Mouse (Mus musculus): ENCODE results near the gene Sphk1.
"Not testable (repeated sequence)": the region's sequence is repeated elsewhere in the genome, so short reads cannot be mapped to it uniquely, and the experiment has no call there.

Sphk1 gene

DNA sequence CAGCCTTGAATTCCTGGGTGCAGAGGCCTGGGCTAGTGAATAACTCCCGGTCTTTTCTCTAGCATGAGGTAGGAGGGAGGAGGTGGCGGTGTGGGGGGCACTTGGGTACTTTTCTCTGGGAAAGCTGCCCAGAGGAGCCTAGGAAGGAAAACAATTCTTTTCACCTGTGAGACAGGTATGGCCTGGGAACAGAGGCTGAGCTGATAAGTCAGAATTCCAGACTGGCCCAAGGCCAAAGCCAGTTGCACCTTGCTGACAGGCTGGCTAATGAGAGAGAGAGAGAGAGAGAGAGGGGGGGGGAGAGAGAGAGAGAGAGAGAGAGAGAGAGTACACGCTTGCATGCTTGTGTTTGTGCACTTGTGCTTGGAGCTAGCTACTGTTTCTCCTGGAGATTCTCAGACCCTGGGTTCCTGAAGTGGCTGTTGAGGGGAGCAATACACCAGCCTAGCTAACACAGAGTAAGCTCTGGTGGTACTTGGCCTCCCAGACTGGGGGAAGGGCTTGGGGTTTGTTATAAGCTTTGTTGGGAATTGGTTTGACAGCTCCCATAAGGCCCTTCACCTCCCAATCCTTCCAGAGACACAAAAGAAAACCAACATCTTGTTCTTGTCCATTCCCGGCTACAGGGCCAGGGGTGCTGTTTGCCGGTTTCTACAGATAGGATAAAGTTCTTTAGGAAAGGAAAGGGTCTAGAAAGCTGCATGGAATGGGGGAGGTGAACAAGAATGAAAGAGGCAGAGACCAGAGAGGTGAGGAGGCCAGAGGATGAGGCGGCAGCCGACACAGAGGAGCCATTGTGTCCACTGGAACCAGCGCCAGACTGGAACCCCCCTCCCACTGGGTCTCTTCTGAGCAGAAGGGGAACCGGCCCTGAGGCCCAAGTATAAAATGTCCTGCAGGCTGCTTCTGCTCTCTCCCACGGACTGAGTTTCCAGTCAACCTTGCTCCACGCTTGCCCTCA is at the start of gene Sphk1:
Sphk1 (plus strand) TSS at position 739 of the 961 bp plus-strand sequence.
- peak; percentile 64 to 80 for DNase-seq

DNA sequence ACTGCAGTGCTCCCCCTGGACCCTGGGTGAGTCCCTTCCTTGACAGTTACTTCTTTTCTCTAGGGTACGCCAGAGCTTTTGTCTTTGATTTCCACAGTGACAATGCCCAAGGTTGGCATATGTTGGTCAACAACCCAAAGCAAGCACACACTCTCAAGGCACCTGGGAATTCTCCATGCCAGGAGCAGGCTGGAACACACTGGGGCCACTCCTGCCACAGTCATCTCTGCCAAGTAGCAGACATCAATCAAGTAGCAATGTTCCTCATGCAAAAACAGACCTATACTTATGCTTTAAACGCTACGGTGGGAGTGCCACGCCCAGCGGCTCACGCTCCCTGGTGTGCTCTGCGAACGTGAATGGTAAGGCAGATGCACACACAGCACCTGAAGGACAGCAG is 49.8 kb upstream of the Sphk1 start:
- DNase-seq, result no peak

DNA sequence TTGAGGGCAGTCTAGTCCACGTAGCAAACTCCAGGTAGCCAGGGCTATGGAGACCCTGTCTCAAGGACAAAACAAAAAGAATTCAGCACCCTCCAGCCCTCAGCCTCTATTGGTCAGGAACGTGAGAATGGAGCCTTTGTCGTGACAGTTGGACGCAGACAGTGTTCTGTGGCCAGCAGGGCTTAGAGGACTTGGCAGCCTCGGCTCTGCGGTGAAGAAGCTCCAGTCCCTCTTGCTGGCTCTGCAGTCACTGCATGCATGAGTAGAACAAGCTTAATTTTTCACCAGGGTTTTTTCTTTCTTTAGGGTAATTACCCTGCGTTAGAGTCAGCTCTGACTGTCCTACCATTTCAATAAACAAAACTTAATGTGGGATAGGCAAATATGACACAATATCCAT is 48.9 kb upstream of the Sphk1 start:
- DNase-seq, result no peak

DNA sequence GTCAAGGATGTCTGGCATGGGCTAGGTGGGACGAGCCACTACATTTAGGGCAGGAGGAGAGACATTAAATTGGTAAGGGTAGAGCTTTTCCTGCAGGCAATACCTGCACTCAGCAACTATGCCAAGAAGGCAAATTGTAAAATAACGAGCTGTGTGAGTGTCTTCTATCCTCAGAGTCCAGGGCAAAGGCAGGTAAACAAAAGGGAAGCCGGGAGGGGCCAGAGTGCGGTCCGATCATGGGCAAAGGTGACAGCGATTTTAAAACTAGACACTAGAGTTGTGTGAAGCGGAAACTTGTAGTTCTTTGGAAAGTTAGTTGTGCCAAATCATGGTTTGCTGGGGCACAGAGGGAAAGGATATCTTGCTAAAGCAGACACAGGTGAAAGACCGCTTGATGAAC is 46.5 kb upstream of the Sphk1 start:
- DNase-seq, result no peak

DNA sequence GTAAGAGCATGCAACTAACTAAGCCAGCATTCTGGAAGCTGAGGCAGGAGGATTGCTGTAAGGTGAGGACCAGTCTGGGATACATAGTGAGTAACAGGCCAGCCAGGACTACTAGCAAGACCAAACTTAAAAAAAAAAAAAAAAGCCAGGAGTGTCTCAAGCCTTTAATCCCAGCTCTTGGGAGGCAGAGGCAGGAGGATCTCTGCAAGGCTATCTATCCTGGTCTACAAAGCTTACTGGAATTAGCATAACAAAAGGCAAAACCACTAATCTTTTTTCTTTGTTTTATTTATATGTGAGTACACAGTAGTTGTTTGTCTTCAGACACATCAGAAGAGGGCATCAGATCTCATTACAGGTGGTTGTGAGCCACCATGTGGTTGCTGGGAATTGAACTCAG is 42.5 kb upstream of the Sphk1 start:
- no peak for DNase-seq

DNA sequence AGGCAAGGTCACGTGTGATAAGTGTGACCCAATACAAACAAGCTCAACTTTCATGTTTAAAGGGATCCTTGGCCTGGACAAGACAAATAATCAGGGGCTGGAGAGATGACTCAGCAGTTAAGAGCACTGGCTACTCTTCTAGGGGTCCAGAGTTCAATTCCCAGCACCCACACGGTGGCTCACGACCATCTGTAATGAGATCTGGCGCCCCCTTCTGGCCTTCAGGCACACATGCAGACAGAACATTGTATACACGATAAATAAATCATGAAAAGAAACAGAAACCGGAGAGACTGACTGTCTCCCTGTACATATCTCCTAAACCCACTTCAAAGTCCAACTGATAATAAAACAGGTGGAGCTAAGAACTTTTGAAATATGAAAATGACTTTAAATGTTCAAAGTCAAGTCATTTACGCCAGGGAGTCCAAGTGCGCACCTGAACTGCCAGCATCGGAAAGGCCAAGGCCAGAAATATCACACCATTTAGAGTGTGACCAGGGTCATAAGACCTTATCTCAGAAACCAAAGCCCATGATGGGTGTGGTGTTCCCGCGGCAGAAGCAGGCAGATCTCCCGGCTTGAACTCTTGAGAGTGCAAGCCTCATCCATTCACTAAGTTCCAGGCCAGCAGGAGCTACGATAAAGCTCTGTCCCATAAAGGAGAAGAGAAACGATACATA is 41.9 kb upstream of the Sphk1 start:
- no peak for DNase-seq

DNA sequence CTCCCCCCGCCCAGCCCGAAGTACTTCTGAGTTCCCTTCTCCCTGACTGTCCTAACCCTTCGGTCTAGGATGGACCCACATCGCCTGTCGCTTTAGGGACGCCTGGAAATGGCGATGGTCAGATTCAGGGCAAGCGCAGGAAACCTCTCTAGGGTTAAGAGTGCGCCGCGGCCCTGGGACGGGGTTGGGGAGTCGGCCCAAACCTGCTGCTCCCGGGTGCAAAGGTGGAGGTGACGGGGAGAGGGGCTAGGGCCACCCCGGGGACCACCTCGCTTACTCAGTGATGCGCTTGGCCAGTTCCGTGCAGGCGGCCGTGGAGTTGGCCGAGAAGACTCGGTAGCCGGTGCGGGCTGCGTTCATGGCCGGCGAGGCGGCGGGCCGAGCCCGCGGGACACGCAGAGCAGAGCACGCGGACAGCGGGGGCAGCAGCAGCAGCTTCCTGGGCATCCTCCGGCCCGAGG is 40.9 kb upstream of the Sphk1 start:
- no peak for DNase-seq

DNA sequence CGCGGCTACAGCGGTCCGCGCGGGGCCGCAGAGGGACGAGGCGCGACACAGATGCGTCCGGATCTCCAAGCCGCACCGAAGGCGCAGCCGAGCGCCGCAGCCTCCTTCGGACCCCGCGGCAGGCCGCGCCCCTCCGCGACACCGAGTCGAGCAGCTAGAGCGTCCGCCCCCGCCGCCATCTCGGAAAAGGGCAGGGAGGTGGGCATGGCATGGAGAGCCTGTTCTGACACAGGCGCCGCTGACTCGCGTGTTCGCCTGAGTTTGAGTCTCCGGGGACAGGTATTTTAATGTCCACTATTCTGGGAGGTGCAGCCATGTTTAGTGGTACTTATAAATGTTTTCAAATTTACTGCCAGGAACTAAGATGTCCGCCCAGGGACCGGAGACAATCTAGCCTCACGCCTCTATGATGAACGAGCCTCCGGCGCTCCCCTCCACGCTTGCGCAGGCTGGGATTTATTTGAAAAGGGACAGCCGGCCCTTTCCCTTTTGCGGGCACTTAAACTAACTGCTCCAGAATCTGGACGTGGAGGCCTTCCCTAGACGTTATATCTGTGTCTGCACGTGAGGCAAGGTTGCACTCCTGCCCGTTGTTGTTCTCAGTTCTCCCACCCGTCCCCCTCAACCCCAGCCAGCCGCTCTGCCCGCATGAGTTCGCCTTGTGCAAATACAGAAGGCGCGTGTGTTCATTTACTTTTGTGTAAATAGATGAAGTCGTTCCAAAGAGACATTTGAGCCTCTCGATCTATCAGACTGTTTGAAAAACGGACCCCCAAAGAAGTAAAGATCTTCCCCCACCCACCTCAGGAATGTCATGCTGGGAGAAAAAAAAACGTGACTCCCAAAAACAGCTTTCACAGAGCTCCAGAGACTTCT is 40.3 kb upstream of the Sphk1 start:
- DNase-seq, result peak; percentile 92 to 93

DNA sequence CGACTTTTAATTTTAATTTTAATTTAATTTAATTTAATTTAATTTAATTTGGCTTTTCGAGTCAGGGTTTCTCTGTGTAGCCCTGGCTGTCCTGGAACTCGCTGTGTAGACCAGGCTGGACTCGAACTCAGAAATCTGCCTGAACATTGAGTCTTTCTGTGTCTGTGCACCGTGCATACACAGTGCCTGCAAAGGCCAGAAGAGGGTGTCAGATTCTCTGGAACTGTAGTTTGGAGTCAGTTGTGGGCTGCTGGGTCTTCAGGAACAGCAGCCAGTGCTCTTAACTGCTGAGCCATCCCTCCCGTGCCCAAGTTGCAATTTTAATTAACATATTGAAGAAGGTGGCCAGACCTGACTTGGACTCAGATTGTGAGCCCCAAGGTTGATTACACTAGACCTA is 39.4 kb upstream of the Sphk1 start:
- no peak for DNase-seq

DNA sequence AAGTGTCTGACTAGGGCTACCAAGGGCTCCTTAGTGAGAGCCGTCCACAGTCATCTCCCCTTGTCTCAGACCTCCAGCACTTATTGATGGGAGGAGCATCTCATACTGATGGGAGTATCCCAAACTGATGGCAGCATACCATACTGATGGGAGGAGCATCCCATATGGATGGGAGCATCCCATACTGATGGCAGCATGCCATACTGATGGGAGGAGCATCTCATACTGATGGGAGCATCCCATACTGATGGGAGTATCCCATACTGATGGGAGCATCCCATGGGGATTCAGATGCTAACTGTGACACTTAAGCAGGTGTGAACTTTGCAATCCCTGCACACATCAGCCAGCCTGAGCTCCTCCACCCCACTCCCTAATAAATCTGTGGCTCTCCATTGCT is 38.2 kb upstream of the Sphk1 start:
- DNase-seq, result not testable (repeated sequence)

DNA sequence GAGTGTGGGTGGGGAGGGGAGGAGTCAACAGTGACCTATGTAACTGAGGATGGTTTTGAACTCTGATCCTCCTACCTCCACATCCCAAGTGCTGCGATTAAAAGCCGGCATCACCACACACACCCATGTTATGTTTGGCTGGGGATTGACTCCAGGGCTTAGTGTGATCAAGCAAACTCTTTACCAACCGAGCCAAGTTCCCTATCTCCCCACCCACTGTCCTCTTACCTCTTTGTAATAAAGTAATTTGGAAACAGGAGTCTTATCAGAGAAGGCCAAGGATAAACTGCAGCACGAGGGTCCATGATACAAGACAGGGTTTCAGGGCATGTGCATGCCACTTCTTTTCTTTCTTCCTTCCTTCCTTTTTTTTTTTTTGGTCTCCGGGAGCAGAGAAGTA is 37.5 kb upstream of the Sphk1 start:
- no peak for DNase-seq

DNA sequence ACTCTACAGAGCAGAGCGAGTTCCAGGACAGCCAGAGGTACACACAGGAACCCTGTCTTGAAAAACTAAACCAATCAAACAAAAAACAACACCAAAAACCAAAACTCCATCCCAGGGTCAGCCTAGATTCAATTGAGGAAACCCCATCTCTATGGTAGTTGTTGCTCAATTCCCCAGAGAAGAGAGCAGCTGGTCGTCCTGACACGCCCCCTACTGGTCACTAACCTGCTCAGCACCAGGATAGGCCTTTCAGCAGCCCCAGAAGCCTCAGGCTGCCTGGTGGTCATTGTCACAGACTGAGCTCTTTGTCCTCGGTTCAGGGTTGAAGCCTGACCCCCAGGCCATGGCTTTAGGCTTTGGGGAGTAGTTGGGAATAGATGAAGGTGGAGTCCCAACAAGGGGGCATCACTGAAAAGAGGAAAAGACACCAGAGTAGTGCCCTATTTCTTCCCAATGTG is 36.9 kb upstream of the Sphk1 start, which contains the start of gene Prpsap1:
Prpsap1 (minus strand) TSS at position 408 of the 458 bp plus-strand sequence.
- peak; percentile 56 to 69 for DNase-seq

DNA sequence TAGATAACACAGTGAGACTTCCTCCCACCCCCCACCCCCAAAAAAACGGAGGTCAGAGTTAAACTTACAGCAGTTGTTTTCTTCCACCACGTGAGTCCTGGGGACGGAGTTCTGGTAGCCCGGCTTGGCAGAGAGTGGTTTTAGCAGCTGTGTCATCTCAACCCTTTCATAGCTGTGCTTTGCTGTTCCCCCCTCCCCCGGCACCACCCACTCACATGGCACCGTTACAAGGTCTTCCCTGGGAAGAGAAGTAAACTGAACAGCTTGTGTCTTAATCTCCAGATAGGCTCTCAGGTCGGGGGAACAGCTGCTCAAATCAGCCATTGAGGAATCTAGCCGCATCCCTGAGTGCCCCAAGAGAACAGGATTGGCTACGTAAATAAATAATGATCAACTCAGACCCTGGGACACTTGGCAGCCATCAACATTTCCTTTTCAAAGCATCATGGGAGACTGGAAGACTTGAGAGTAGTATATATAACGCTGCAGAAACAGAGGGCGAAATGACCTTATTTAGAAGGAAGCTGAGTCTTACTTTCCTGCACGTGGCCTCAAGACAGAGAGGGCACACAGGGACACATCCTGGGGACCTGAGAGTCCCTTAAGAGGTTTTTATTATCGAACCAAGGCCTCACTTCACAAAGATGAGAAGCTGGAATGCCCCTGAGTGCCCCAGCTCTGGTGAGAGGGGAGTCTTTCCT is 36.1 kb upstream of the Sphk1 start:
- peak; percentile 79 to 90 for DNase-seq

DNA sequence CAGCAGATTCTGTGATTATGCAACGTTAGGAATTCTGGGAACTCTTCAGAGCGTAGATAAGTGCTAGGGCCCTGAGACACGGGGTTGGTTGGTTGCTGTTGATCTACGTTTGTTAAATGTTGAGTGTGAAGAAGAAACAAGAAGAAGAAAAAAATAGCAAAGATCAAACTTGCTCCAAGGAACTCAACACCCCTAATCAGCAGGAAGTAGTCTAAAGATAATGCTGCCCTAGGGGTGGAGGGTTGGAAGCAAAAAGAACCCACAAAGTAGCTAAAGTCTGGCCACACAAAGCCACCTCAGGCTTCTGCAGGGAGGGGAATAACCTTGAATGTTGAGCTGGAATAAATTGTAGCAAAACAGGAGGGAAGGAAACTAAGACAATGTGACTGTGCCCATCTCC is 33.4 kb upstream of the Sphk1 start:
- no peak for DNase-seq

DNA sequence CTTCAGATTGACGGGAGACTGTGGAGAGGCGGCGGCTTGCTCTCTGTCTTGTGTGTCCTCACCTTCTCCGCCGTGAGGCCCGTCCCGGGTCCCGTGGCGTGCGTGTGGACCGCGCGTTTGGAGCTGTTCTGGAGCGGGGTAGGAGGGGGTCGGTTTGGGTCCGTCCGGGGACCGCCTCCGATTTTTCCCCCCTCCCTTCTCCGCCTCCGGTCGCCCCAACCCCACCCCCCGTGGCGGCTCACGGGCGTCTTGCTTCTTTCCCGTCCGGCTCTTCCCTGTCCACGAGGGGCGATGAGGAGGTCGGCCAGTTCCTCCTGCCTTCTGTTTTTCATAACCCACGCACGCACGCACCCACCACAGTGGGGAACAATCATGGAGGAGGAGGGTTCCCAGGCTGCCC is 32.1 kb upstream of the Sphk1 start:
- DNase-seq, result no peak

DNA sequence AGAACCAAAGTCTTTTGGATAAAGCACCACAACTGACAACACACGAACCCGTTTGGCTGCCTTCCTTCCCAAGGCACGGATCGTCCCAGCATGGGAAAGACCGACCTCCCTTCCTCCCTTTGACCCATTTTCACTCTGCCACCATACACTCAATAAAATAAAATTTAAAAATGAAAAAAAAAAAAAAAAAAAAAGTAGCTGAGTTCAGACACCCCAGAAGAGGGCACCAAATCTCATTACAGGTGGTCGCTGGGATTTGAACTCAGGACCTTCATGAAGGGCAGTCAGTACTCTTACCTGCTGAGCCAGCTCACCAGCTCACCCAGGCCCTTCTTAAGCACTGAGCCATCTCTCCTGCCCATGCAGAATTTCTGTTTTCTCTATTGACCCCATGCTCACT is 31.7 kb upstream of the Sphk1 start:
- DNase-seq, result no peak

DNA sequence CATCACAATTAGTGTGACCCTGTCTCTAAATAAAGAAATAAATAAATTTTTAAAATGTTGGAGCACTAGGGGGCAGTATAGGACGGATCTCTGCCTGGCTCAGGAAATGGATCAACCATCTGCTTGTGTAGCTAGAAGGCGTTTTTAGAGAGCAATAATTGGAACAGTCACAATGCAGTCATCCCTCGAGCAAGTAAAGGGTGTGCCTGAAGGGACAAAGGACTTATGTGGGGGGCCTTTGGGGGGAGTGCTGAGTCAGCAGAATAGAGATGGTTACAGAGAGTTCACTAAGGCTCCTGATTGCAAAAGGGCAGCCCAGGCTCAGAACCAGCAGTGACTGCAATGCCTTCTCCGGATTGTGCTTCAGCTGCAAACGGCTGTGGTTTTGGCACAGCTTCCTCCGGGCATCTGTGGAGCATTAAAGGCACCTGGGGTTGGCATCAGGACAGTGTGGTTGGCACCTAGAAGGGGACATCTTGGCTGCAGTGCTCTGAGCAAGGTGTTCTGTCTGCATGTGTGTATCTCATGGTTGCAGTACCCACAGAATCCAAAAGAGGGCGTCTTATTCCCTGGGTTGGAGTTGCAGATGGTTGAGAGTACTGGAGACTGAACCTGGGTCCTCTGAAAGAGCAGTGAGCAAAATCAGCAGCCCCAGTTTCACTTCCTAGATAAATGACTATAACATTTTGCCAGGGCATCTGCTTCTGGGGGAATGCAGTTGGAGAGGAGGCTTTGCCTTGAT is 29.5 kb upstream of the Sphk1 start:
- peak; percentile 41 to 65 for DNase-seq

DNA sequence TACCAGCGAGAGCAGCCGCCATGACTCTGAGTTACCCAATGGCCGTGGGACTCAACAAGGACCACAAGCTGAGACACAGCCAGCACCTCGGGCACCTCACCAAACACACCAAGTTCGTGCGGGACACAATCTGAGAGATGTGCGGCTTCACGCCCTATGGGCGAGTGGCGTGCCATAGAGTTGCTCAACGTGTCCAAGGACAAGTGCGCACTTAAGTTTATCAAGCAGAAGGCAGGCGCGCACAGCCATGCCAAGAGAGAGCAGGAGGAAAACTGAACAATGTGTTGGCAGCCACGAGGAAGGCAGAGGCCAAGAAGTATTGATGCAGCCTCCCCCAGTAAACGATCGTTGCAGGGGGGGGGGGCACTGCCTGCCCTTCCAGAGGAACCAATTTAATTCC is 26.2 kb upstream of the Sphk1 start:
- peak in 1 of 2 experiments; percentile 64 for DNase-seq

DNA sequence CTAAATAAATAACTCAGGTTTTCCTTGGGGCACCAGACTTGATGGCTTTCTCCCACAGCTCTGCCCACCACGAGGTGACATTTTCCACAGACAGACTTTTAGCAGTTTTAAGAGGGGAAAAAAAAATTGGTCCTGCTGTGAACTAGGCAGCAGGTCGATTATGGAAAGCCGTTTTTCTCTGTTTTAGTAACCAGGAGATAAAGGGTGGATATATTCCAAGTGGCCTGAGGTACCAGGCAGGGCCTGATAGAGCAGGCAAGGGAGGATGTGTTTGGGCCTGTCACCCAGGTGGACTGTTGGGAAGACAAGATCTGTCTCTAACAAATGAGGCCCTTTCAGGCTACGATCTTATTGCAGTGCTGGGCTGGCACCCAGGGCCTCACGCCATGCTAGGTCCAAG is 25.2 kb upstream of the Sphk1 start:
- DNase-seq, result no peak

DNA sequence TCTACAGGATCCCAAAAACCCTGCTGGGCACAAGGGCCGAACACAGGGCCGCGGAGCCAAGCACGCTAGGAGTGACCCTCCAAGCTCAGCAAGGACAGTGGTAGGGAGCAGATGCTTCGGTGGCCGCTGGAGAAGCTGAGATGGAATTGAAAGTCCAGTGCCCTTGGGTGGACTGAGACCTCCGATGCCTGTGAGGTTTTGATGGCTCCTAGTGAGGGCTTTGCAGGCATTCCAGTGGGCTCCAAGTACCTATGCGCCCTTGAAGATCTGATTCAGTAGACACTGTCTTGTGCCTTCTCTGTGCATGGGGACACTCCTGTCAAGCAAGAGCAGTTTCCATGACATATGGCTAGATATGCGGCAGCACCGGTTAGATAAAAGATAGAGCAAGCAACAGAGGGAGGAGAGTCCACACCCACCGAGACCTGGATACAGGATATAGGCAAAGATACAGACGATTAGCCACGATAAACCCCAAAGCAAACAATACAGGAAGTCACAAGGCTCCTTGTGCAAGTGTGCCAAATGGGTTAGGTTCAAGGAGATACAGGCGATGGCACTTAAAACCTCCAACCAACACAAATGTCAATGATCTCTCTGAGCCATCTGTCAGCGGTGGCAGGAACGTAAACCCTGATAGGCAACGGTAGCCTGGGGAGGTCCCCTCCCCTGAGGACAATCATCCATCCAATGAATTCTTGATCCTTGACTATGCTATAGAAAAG is 24.4 kb upstream of the Sphk1 start:
- DNase-seq, result no peak

DNA sequence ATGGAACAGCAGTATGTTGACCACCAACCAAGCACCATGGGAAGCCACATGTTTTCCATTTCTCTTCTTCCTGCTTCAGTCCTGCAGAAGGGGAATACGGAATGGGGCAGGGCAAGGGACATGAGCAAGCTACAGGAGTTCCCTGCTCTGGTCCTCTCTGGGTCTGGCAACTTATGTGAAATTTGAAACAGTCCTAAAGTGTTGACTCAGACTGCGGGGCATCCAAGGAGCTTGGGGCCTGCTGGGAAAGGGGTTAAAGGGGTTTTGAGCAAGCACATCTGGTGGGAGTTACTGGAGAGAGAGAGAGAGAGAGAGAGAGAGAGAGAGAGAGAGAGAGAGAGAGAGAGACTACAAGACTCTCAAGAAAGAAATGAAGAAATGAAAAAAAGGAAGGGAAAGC is 22.0 kb upstream of the Sphk1 start:
- DNase-seq, result no peak
